Mouse (Mus musculus): Measurements from ENCODE around the gene Myof. TPM values are rescaled to one million over a fixed set of nuclear protein-coding genes. Genes with fewer than 3 reads are reported as not detected.
A peak's percentile ranks its signal among the peaks of the same experiment; 100 is the strongest.

Myof gene
- polyA plus RNA-seq, 1 experiment from 2014 or later: 6.9 TPM

DNA sequence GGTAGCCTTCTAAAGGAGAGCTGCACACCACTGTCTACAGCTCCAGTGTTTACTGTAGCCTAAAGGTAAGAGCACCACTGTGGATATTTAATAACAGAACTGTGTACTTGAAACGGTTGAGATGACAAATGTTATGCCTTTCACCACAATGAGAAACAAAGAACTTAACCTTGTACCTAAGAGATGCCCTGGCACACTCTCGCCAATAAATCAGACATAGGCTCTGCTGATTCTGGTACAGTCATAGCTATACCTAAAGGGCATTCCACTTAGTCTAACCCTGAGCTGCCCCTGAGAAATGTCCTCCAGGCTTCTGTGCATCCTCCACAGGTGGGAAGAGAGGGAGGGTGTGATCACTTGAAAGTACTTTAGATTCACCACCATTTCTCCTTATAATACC, 8.7 kb downstream of the Myof start:
- no peak overlapping the region for H3K4me2 ChIP-seq (replicated peaks)
- WGBS: 80% methylated on average over 2 of the region's 2 CpGs
- H3K9me3 ChIP-seq (replicated peaks): no peaks in the 10 kb centered on the region

DNA sequence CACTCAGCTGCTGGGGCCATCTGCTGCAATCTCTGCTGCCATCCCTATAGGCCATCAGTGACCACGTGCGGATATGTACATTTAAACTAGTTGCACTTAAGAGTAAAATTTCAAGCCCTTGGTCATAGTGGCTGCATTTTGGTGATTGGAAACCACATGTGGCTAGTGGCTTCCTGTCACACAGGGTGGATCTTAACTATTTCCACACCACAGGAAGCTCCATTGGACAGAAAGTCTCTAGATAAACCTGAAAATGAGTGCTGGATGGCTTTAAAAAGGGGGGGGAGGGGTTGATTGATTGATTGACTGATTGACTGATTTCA, 9.7 kb downstream of the Myof start:
- no peaks in the 10 kb centered on the region for H3K9me3 ChIP-seq (replicated peaks)
- 0 out of 2 replicates have a peak, but pooled peaks cover 4% of the 10 kb centered on the region for H3K27me3 ChIP-seq
- H3K36me3 ChIP-seq: no peaks in the 10 kb centered on the region
- H3K4me3 ChIP-seq: no peak overlapping the region
- no peak overlapping the region for H3K4me2 ChIP-seq (replicated peaks)
- H3K27ac ChIP-seq: no peak overlapping the region
- no peak for ATAC-seq (ENCODE audit: low FRiP score)
- no peak overlapping the region for H3K9ac ChIP-seq
- WGBS: 80% methylated on average over 2 of the region's 2 CpGs
- no peaks in the 10 kb centered on the region for H3K4me1 ChIP-seq

More for the DNA sequence above, 8.7 kb downstream of the Myof start:
- Histone ChIP-seq H3K27ac (no peak overlapping the region), H3K27me3 (0 out of 2 replicates have a peak, but pooled peaks cover 4% of the 10 kb centered on the region), H3K36me3 (no peaks in the 10 kb centered on the region), H3K4me1 (no peaks in the 10 kb centered on the region), H3K4me3 (no peak overlapping the region), H3K9ac (no peak overlapping the region)
- ATAC-seq (ENCODE audit: low FRiP score): no peak

DNA sequence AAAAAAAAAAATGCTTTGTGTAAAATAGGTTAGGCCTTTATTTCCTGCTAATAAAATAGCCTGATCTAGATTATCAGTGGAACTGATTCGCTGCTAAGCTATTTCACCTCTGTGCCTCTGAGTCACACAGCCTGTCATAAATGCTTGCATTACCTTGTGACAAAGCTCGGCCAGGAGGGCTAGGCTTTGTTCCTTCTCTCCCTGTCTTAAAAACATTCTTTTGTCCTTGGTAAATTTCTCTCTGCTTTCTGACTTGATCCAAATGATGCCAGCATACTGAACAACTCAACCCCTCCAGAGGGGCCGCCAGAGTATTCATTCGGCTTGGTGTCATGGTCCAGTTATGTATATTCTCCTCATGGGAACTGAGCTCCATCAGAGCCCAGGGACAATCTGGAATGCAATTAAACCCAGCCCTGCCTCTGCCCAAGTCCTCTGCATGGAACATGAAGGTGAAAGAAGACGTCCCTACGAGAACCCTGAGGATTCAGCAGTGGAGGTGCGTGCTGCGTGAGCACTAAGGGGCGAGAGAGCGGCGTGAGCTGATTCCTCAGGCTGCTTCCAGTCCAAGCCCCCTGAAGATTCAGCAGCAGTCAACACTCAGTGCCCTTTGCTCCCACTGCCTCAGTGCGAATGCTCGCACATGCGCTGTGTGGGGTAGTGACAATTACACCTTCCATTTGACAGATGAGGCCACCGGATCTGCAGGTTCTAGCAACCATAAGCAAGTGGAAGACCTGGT, 10.2 kb downstream of the Myof start:
- ATAC-seq (ENCODE audit: low FRiP score): no peak
- H3K36me3 ChIP-seq: no peaks in the 10 kb centered on the region
- H3K27ac ChIP-seq: no peak overlapping the region
- 0 out of 2 replicates have a peak, but pooled peaks cover 4% of the 10 kb centered on the region for H3K27me3 ChIP-seq
- H3K4me3 ChIP-seq: no peak overlapping the region
- H3K4me1 ChIP-seq: no peaks in the 10 kb centered on the region
- H3K9ac ChIP-seq: no peak overlapping the region
- WGBS: 79% methylated on average over 15 of the region's 15 CpGs
- H3K9me3 ChIP-seq (replicated peaks): no peaks in the 10 kb centered on the region
- H3K4me2 ChIP-seq (replicated peaks): no peak overlapping the region

DNA sequence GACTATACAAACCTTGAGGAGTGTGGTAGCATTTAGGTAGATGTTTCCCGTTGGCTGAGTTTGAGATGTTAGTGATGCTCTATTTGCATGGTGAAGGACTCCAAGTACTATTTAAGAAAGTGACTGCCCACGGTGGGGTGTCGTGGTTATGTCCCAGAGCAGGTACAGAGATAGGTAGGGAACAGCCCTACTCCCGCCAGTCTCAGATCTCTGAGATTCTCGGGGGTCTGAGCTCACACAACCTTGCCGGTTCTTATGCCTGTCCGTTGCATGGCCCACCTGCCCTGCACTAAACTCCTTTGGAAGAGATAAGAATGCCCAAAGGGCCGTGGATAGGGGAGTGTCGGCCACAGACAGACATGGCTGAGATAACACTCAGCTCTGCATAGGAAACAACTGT, 12.2 kb downstream of the Myof start:
- H3K36me3 ChIP-seq: no peaks in the 10 kb centered on the region
- no peak overlapping the region for H3K27ac ChIP-seq
- peak overlapping the region; percentile 28; the same call in 1 of the 2 replicates for H3K4me2 ChIP-seq (replicated peaks)
- no peak overlapping the region for H3K9ac ChIP-seq
- H3K4me1 ChIP-seq: peaks cover under 1% of the 10 kb centered on the region; the same call in 1 of the 2 replicates
- no peak for ATAC-seq (ENCODE audit: low FRiP score)
- no peak overlapping the region for H3K4me3 ChIP-seq
- H3K9me3 ChIP-seq (replicated peaks): no peaks in the 10 kb centered on the region
- H3K27me3 ChIP-seq: 0 out of 2 replicates have a peak, but pooled peaks cover 4% of the 10 kb centered on the region
- 68% methylated on average over 9 of the region's 9 CpGs for WGBS

DNA sequence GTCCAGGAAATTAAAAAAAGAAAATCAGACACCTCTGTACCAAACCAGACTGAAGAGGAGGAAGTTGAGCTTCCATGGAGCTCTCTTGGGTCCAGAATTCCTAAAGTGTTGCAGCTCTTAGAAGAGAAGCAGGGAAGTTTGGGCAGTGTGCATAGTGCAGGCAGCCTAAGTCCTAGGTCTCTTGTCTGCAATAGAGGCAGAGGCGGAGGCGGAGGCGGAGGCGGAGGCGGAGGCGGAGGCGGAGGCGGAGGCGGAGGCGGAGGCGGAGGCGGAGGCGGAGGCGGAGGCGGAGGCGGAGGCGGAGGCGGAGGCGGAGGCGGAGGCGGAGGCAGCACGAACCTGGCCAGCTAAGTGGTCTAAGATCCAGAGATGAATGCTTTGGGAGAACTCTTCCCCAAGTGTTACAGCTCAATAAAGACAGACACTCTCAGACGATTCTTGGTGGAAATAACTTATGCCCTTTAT, 12.7 kb downstream of the Myof start:
- WGBS: 20% methylated on average over 14 of the region's 23 CpGs
- Histone ChIP-seq H3K4me1 (peaks cover 3% of the 10 kb centered on the region; the same call in 1 of the 2 replicates), H3K9ac (no peak overlapping the region), H3K27ac (no peak overlapping the region), H3K4me2 (replicated peaks) (peak overlapping the region; percentile 28; the same call in 1 of the 2 replicates), H3K9me3 (replicated peaks) (no peaks in the 10 kb centered on the region), H3K27me3 (0 out of 2 replicates have a peak, but pooled peaks cover 4% of the 10 kb centered on the region), H3K4me3 (no peak overlapping the region), H3K36me3 (no peaks in the 10 kb centered on the region)
- ATAC-seq (ENCODE audit: low FRiP score): no peak

DNA sequence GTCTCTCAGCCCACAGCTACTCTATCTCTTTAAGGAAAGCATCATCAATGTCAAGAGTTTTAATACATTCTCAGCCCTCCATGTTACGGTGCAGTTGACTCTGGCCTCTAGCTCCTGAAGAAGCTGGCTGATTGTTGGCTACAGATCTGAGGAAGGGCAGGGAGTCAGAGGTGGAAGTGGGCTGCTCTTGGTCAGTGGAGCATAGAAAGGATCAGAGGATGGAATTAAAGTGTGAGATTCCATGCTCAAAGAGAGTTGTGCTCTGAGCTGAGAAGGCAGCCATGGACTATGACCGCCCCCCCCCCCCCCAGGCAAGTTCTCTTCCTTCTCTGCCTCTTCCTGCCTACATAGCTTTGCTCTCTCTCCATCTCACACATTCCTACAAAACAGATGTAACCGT, 13.5 kb downstream of the Myof start:
- Histone ChIP-seq H3K4me1 (peaks cover 3% of the 10 kb centered on the region), H3K4me2 (replicated peaks) (no peak overlapping the region), H3K9ac (no peak overlapping the region), H3K36me3 (no peaks in the 10 kb centered on the region), H3K9me3 (replicated peaks) (no peaks in the 10 kb centered on the region), H3K27me3 (0 out of 2 replicates have a peak, but pooled peaks cover 4% of the 10 kb centered on the region), H3K4me3 (no peak overlapping the region), H3K27ac (no peak overlapping the region)
- no peak for ATAC-seq (ENCODE audit: low FRiP score)
- WGBS: 72% methylated on average over 3 of the region's 3 CpGs

DNA sequence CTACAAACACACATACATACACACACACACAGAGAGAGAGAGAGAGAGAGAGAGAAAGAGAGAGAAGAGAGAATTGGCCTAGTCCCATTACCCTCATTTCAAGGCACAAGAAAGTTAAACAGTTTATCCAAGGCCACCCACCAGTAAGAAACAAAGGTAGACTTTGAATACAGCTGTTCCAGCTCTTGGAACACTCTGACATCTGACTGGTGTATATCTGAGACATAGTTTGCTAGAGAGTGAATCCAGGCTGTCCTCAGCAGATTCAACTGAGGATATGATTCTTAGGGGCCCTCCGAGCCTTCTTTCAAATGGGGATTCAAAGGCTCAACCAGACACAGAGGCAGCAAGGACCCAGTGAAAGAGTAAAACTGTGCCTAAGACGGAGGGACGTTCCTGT, 14.1 kb downstream of the Myof start:
- 87% methylated on average over 3 of the region's 3 CpGs for WGBS
- H3K4me2 ChIP-seq (replicated peaks): no peak overlapping the region
- H3K9ac ChIP-seq: no peak overlapping the region
- peaks cover 3% of the 10 kb centered on the region for H3K4me1 ChIP-seq
- no peak overlapping the region for H3K4me3 ChIP-seq
- H3K9me3 ChIP-seq (replicated peaks): no peaks in the 10 kb centered on the region
- ATAC-seq (ENCODE audit: low FRiP score): no peak
- no peak overlapping the region for H3K27ac ChIP-seq
- H3K36me3 ChIP-seq: no peaks in the 10 kb centered on the region
- 0 out of 2 replicates have a peak, but pooled peaks cover 4% of the 10 kb centered on the region for H3K27me3 ChIP-seq

DNA sequence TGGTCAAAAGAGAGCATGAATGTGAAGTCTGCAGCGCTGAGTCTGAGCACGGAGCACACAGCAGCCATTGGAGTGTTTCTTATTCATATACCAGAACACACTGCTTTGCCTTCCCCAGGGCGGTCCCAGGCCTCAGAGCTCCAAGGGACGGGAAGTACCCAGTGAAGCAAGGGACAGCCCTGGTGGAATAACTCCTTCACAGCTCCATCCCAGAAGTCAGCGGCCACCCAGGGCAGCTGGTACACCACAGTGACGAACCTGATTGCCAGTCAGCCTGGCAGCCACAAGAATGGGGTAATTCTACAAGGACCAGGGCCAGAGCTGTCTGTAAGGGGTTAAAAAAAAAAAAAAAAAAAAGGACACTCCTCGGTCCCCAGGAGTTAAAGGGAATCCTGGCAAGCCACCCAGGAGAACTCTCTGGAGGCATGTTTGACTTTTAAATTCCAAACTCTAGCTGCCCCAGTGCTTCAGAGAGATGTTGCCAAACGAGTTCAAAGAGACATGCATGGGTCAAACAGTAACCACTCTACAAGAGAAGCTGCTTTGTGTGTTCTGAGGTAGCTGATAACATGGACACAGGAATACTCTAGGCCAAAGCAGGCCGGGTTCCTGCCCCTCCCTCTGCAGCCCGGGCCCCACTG, 15.4 kb downstream of the Myof start:
- H3K36me3 ChIP-seq: no peaks in the 10 kb centered on the region
- 0 out of 2 replicates have a peak, but pooled peaks cover 4% of the 10 kb centered on the region for H3K27me3 ChIP-seq
- ATAC-seq (ENCODE audit: low FRiP score): no peak
- H3K9me3 ChIP-seq (replicated peaks): no peaks in the 10 kb centered on the region
- H3K27ac ChIP-seq: no peak overlapping the region
- H3K4me2 ChIP-seq (replicated peaks): no peak overlapping the region
- 59% methylated on average over 10 of the region's 10 CpGs for WGBS
- no peak overlapping the region for H3K9ac ChIP-seq
- H3K4me1 ChIP-seq: peaks cover 3% of the 10 kb centered on the region
- no peak overlapping the region for H3K4me3 ChIP-seq

DNA sequence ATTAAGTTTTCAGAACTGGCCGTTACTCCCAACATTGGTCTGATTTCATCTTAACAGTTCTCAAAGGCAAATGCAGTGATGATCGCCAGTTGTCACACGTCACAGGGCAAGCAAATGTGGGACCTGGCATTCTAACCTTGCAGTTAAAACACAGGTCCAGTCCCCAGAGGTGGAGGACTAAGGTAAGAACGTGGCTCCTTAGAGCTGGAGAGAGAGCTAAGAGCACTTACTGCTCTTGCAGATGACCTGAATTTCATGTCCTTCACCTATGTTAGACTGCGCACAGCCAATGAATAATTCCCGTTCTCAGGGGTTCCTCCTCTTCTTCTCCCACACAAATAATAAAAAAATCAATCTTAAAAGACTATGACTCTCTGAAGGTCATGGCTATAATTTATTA, 16.0 kb downstream of the Myof start:
- 89% methylated on average over 6 of the region's 6 CpGs for WGBS
- Histone ChIP-seq H3K36me3 (no peaks in the 10 kb centered on the region), H3K4me2 (replicated peaks) (no peak overlapping the region), H3K27ac (no peak overlapping the region), H3K4me1 (peaks cover 3% of the 10 kb centered on the region), H3K4me3 (no peak overlapping the region), H3K9me3 (replicated peaks) (no peaks in the 10 kb centered on the region), H3K9ac (no peak overlapping the region), H3K27me3 (0 out of 2 replicates have a peak, but pooled peaks cover 4% of the 10 kb centered on the region)
- ATAC-seq (ENCODE audit: low FRiP score): no peak

DNA sequence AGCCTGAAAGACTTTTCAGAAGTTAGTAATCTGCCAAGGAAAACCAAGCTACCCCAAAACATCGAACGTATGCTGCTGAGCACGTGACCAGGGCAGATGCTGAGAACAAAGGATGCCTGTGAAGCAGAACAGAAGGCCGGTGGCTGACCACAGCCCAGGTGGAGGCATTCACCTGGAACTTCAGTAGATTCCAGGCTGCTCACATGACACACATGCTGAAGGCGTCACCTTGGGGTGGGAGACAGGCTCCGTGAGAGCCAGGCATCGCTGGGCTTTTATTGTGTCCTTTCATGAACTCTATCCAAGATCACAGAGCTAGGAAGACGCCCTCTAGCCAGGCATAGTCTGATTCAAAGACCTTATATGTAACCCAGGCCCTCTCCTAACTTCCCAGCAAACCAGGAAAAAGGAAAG, 17.2 kb downstream of the Myof start:
- Histone ChIP-seq H3K4me1 (peaks cover 3% of the 10 kb centered on the region), H3K27me3 (0 out of 2 replicates have a peak, but pooled peaks cover under 1% of the 10 kb centered on the region), H3K9me3 (replicated peaks) (no peaks in the 10 kb centered on the region), H3K4me2 (replicated peaks) (no peak overlapping the region), H3K36me3 (no peaks in the 10 kb centered on the region), H3K27ac (no peak overlapping the region), H3K4me3 (no peak overlapping the region), H3K9ac (no peak overlapping the region)
- no peak for ATAC-seq (ENCODE audit: low FRiP score)
- WGBS: 71% methylated on average over 8 of the region's 8 CpGs

DNA sequence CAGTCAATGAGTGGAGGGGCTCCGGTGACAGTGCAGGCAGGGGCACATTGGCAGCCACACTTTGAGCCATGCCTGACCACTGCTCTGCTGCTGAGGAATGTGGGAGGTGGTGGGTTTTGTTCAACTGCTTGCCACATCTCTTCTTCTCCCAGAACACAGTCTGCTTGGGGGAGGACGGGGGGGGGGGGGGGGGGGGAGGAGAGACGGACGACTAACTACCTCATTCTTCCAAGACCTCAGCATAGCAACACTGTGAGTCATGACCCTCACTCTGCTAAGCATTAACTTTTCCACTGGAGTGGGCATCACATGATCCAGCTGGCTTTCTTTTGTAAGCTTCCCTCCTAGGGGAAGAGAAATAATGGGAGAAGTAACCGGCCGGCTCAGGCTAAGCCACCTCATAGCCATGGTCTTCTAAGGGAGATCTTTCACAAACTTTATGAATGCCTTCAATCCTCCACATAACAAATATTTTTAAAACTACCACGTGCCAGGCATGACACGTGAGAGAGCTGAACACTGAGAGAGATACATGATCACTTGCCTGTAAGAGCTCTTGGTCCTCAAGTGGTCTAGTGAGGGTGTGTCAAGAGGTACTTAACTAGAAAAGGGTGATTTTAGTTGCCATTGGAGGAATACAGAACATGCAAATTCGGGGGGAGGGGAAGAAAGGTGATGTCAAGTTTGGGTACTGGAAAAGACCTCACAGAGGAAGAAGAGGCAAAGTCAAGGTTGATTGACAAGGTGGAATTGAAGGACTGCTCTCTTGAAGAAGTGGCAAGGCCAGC, 17.9 kb downstream of the Myof start:
- H3K4me2 ChIP-seq (replicated peaks): no peak overlapping the region
- H3K36me3 ChIP-seq: no peaks in the 10 kb centered on the region
- 44% methylated on average over 8 of the region's 9 CpGs for WGBS
- ATAC-seq (ENCODE audit: low FRiP score): no peak
- H3K4me1 ChIP-seq: peaks cover 3% of the 10 kb centered on the region
- H3K4me3 ChIP-seq: no peak overlapping the region
- no peaks in the 10 kb centered on the region for H3K9me3 ChIP-seq (replicated peaks)
- H3K27me3 ChIP-seq: no peaks in the 10 kb centered on the region
- H3K9ac ChIP-seq: no peak overlapping the region
- no peak overlapping the region for H3K27ac ChIP-seq

DNA sequence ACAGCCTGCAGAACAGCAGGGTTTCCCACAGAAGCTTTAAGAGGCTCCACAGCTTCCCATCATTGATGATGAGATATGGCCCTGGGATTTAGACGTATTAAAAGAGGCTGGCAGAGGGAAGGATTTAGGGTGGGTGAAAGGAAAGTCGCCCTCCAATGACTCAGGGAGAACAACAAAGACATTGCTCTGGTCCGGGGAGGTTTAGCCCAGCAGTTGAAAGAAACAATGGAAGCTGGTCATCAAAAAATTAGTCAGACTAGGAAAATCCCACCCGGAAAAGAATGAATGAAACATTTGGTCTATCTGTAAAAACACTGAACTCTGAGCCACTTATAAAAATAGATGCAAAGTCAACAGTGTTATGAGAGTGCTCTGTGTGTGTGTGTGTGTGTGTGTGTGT, 19.8 kb downstream of the Myof start:
- Histone ChIP-seq H3K27ac (no peak overlapping the region), H3K4me1 (peaks cover 3% of the 10 kb centered on the region), H3K27me3 (no peaks in the 10 kb centered on the region), H3K4me3 (no peak overlapping the region), H3K9ac (no peak overlapping the region), H3K36me3 (no peaks in the 10 kb centered on the region), H3K9me3 (replicated peaks) (no peaks in the 10 kb centered on the region), H3K4me2 (replicated peaks) (no peak overlapping the region)
- WGBS: 53% methylated on average over 4 of the region's 4 CpGs
- no peak for ATAC-seq (ENCODE audit: low FRiP score)

Data from hindbrain, embryonic 12.5 days (tissue).